Mouse (Mus musculus): ENCODE measurements at regions not wholly inside any gene's neighbourhood (a gene's known extent, or its start where the extent isn't known, plus 50 kb on each side); places are given as distances from the start of the nearest gene placed in this dataset.

GRCm38 (mm10) chr12:70647516-70647915 lies 177.8 kb upstream of the Frmd6 start:
- no peak overlapping the region for H3K4me2 ChIP-seq (ENCODE audit: low read depth, low read length)
- no peak overlapping the region for H3K9ac ChIP-seq (ENCODE audit: low read depth, low read length)
- H3K4me3 ChIP-seq (ENCODE audit: low read depth, low read length): no peak overlapping the region
- H3K36me3 ChIP-seq (ENCODE audit: control insufficient read depth, insufficient read depth): no peaks in the 10 kb centered on the region
- 42% methylated on average over 6 of the region's 6 CpGs for WGBS (ENCODE audit: insufficient replicate concordance)
- H3K27me3 ChIP-seq (ENCODE audit: control insufficient read depth, insufficient read depth, low read depth, low read length): no peaks in the 10 kb centered on the region
- H3K9me3 ChIP-seq (replicated peaks; ENCODE audit: control insufficient read depth, low read length): no peaks in the 10 kb centered on the region
- no peak for ATAC-seq (ENCODE audit: low read depth)
- H3K4me1 ChIP-seq (ENCODE audit: control insufficient read depth, low read depth, low read length): no peaks in the 10 kb centered on the region
- H3K27ac ChIP-seq (ENCODE audit: low read length): no peak overlapping the region

DNA sequence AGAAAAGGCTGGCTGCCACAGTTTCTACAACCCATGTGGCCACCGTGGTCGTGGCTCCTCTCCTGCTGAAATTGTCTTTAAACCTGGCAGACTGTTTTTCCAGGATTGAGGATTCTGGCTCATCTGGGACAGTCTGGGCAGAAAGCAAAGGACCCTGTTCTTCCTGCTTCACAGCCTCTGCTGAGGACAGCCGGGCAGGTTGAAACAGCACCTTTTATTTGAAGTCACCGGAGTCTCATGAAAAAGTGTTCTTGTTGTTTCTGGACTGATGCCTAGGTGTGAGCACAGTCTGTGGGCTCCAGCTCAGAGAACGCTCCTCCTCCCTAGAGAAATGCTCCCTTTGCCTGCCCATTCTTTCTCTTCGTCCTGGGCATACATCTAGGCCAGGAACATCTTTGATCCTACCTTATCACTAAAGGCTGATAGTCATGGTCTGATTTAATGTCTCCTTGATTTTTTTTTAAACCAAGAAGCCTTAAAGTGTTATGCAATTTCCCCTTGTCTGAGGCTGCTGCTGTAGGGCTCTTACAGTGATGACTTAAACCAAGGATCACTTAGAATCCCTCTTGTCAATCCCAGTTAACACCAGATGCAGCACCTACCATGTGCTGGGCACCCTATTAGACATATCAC lies 177.0 kb upstream of the Frmd6 start:
- H3K4me2 ChIP-seq (ENCODE audit: low read depth, low read length): no peak overlapping the region
- H3K36me3 ChIP-seq (ENCODE audit: control insufficient read depth, insufficient read depth): no peaks in the 10 kb centered on the region
- H3K4me1 ChIP-seq (ENCODE audit: control insufficient read depth, low read depth, low read length): no peaks in the 10 kb centered on the region
- H3K9me3 ChIP-seq (replicated peaks; ENCODE audit: control insufficient read depth, low read length): no peaks in the 10 kb centered on the region
- no peaks in the 10 kb centered on the region for H3K27me3 ChIP-seq (ENCODE audit: control insufficient read depth, insufficient read depth, low read depth, low read length)
- ATAC-seq (ENCODE audit: low read depth): no peak
- WGBS (ENCODE audit: insufficient replicate concordance): 63% methylated on average over 6 of the region's 6 CpGs
- H3K27ac ChIP-seq (ENCODE audit: low read length): no peak overlapping the region
- no peak overlapping the region for H3K4me3 ChIP-seq (ENCODE audit: low read depth, low read length)
- no peak overlapping the region for H3K9ac ChIP-seq (ENCODE audit: low read depth, low read length)

- 22% methylated on average over 1 of the region's 1 CpGs for WGBS (ENCODE audit: insufficient replicate concordance)
- Histone ChIP-seq H3K27me3 (ENCODE audit: control insufficient read depth, insufficient read depth, low read depth, low read length) (no peaks in the 10 kb centered on the region), H3K4me3 (ENCODE audit: low read depth, low read length) (no peak overlapping the region)
Measured at GRCm38 (mm10) chr12:70648812-70649188, 176.5 kb upstream of the Frmd6 start.

DNA sequence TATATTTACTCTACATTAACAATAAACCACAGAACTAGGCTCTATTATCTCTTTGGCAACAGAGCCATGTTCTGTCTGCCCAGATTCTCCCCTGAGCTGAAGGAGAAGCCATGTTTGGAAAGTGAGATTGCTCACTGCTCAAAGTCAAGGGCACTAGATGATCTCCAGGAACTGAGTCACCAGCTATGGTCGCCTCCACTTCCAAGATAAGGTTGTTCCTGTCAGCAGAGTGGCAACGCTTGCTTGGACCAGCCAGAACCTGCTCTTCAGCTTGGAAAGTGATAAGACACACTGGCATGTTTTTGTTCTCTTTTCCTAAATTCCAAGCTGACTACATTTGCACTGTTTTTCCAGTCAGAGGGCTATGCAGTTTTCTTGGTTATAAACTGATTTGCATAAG lies 175.6 kb upstream of the Frmd6 start:
- no peak overlapping the region for H3K4me2 ChIP-seq (ENCODE audit: low read depth, low read length)
- 11% methylated on average over 2 of the region's 2 CpGs for WGBS (ENCODE audit: insufficient replicate concordance)
- H3K27ac ChIP-seq (ENCODE audit: low read length): no peak overlapping the region
- no peaks in the 10 kb centered on the region for H3K9me3 ChIP-seq (replicated peaks; ENCODE audit: control insufficient read depth, low read length)
- H3K4me1 ChIP-seq (ENCODE audit: control insufficient read depth, low read depth, low read length): no peaks in the 10 kb centered on the region
- no peak overlapping the region for H3K9ac ChIP-seq (ENCODE audit: low read depth, low read length)
- no peaks in the 10 kb centered on the region for H3K36me3 ChIP-seq (ENCODE audit: control insufficient read depth, insufficient read depth)
- H3K4me3 ChIP-seq (ENCODE audit: low read depth, low read length): no peak overlapping the region
- ATAC-seq (ENCODE audit: low read depth): no peak
- no peaks in the 10 kb centered on the region for H3K27me3 ChIP-seq (ENCODE audit: control insufficient read depth, insufficient read depth, low read depth, low read length)

More at GRCm38 (mm10) chr12:70648812-70649188, 176.5 kb upstream of the Frmd6 start:
- no peaks in the 10 kb centered on the region for H3K36me3 ChIP-seq (ENCODE audit: control insufficient read depth, insufficient read depth)
- H3K4me2 ChIP-seq (ENCODE audit: low read depth, low read length): no peak overlapping the region
- no peak for ATAC-seq (ENCODE audit: low read depth)
- no peak overlapping the region for H3K27ac ChIP-seq (ENCODE audit: low read length)
- no peak overlapping the region for H3K9ac ChIP-seq (ENCODE audit: low read depth, low read length)
- H3K9me3 ChIP-seq (replicated peaks; ENCODE audit: control insufficient read depth, low read length): no peaks in the 10 kb centered on the region
- no peaks in the 10 kb centered on the region for H3K4me1 ChIP-seq (ENCODE audit: control insufficient read depth, low read depth, low read length)

- no peaks in the 10 kb centered on the region for H3K36me3 ChIP-seq (ENCODE audit: control insufficient read depth, insufficient read depth)
- H3K4me2 ChIP-seq (ENCODE audit: low read depth, low read length): no peak overlapping the region
- H3K9me3 ChIP-seq (replicated peaks; ENCODE audit: control insufficient read depth, low read length): no peaks in the 10 kb centered on the region
- no peaks in the 10 kb centered on the region for H3K27me3 ChIP-seq (ENCODE audit: control insufficient read depth, insufficient read depth, low read depth, low read length)
- no peak overlapping the region for H3K4me3 ChIP-seq (ENCODE audit: low read depth, low read length)
- no peak overlapping the region for H3K9ac ChIP-seq (ENCODE audit: low read depth, low read length)
- H3K27ac ChIP-seq (ENCODE audit: low read length): no peak overlapping the region
- WGBS (ENCODE audit: insufficient replicate concordance): 49% methylated on average over 4 of the region's 4 CpGs
- no peak for ATAC-seq (ENCODE audit: low read depth)
- no peaks in the 10 kb centered on the region for H3K4me1 ChIP-seq (ENCODE audit: control insufficient read depth, low read depth, low read length)
Measured at GRCm38 (mm10) chr12:70650470-70650869, 174.8 kb upstream of the Frmd6 start.

DNA sequence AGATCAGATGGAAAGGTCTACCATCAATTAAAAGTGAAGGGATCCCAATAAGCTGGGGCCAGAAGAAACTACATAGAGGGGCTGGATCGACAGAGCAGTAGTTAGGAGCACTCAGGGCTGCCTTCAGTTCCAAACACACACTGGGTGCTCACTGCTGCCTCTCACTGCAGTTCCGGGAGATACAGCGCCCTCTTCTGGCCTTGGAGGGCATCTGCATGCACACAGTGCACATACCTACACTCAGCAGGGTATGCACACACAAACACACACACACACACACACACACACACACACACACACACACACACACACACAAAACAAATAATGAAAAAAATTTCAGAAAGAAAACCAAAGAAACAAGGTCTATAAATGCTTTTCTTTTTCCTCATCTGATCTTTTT lies 172.6 kb upstream of the Frmd6 start:
- no peaks in the 10 kb centered on the region for H3K36me3 ChIP-seq (ENCODE audit: control insufficient read depth, insufficient read depth)
- H3K4me1 ChIP-seq (ENCODE audit: control insufficient read depth, low read depth, low read length): no peaks in the 10 kb centered on the region
- H3K27ac ChIP-seq (ENCODE audit: low read length): no peak overlapping the region
- ATAC-seq (ENCODE audit: low read depth): no peak
- H3K4me2 ChIP-seq (ENCODE audit: low read depth, low read length): no peak overlapping the region
- H3K4me3 ChIP-seq (ENCODE audit: low read depth, low read length): no peak overlapping the region
- no peaks in the 10 kb centered on the region for H3K9me3 ChIP-seq (replicated peaks; ENCODE audit: control insufficient read depth, low read length)
- no peak overlapping the region for H3K9ac ChIP-seq (ENCODE audit: low read depth, low read length)
- H3K27me3 ChIP-seq (ENCODE audit: control insufficient read depth, insufficient read depth, low read depth, low read length): no peaks in the 10 kb centered on the region
- WGBS (ENCODE audit: insufficient replicate concordance): 53% methylated on average over 3 of the region's 3 CpGs

GRCm38 (mm10) chr12:70653971-70654370 lies 171.3 kb upstream of the Frmd6 start:
- Histone ChIP-seq H3K4me3 (ENCODE audit: low read depth, low read length) (no peak overlapping the region), H3K4me2 (ENCODE audit: low read depth, low read length) (no peak overlapping the region), H3K27ac (ENCODE audit: low read length) (no peak overlapping the region), H3K9me3 (replicated peaks; ENCODE audit: control insufficient read depth, low read length) (no peaks in the 10 kb centered on the region), H3K27me3 (ENCODE audit: control insufficient read depth, insufficient read depth, low read depth, low read length) (no peaks in the 10 kb centered on the region), H3K4me1 (ENCODE audit: control insufficient read depth, low read depth, low read length) (no peaks in the 10 kb centered on the region), H3K9ac (ENCODE audit: low read depth, low read length) (no peak overlapping the region), H3K36me3 (ENCODE audit: control insufficient read depth, insufficient read depth) (no peaks in the 10 kb centered on the region)
- ATAC-seq (ENCODE audit: low read depth): no peak
- 66% methylated on average over 8 of the region's 8 CpGs for WGBS (ENCODE audit: insufficient replicate concordance)

GRCm38 (mm10) chr12:70654546-70654945 lies 170.8 kb upstream of the Frmd6 start:
- Histone ChIP-seq H3K9me3 (replicated peaks; ENCODE audit: control insufficient read depth, low read length) (no peaks in the 10 kb centered on the region), H3K9ac (ENCODE audit: low read depth, low read length) (no peak overlapping the region), H3K4me1 (ENCODE audit: control insufficient read depth, low read depth, low read length) (no peaks in the 10 kb centered on the region), H3K27me3 (ENCODE audit: control insufficient read depth, insufficient read depth, low read depth, low read length) (no peaks in the 10 kb centered on the region), H3K4me2 (ENCODE audit: low read depth, low read length) (no peak overlapping the region), H3K36me3 (ENCODE audit: control insufficient read depth, insufficient read depth) (no peaks in the 10 kb centered on the region), H3K4me3 (ENCODE audit: low read depth, low read length) (no peak overlapping the region), H3K27ac (ENCODE audit: low read length) (no peak overlapping the region)
- no peak for ATAC-seq (ENCODE audit: low read depth)
- 36% methylated on average over 3 of the region's 3 CpGs for WGBS (ENCODE audit: insufficient replicate concordance)

DNA sequence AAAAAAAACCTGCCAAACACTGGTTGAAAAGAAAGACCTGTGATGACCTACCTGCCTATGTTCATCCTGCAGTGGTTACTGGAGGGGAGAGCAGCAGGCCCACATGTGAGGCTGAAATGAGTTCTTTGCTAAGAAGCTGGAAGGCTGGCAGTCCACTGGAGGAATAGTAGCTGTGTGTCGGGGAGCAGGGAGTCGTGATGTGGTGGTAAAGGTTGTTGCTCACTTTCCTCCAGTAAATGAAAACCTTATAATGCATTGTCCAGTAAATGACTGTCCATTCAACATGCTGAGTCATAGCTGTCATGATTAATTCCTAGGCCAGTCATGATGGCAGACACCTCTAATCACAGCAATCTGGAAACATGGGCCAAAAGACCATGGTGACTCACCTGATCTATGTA lies 169.9 kb upstream of the Frmd6 start:
- ATAC-seq (ENCODE audit: low read depth): no peak
- Histone ChIP-seq H3K4me3 (ENCODE audit: low read depth, low read length) (no peak overlapping the region), H3K27me3 (ENCODE audit: control insufficient read depth, insufficient read depth, low read depth, low read length) (no peaks in the 10 kb centered on the region), H3K4me1 (ENCODE audit: control insufficient read depth, low read depth, low read length) (no peaks in the 10 kb centered on the region), H3K9me3 (replicated peaks; ENCODE audit: control insufficient read depth, low read length) (no peaks in the 10 kb centered on the region), H3K27ac (ENCODE audit: low read length) (no peak overlapping the region), H3K36me3 (ENCODE audit: control insufficient read depth, insufficient read depth) (no peaks in the 10 kb centered on the region), H3K4me2 (ENCODE audit: low read depth, low read length) (no peak overlapping the region), H3K9ac (ENCODE audit: low read depth, low read length) (no peak overlapping the region)
- WGBS (ENCODE audit: insufficient replicate concordance): 43% methylated on average over 2 of the region's 2 CpGs

Data from liver, embryonic 16.5 days (tissue).